Mouse (Mus musculus) CH12.LX (cell line): Measurements from ENCODE around the gene Pdk4. TPM values are rescaled to one million over a fixed set of nuclear protein-coding genes. Genes with fewer than 3 reads are reported as not detected.

ENCODE experiments used
- DNase-seq: peaks from one replicate; pipeline ENCODE4 v3.0.0-alpha.2; 2013; ENCODE audit errors: extremely low read depth
- H3K27ac ChIP-seq: 2 replicates; pipeline ENCODE4 v1.5.1; 2012; ENCODE audit warnings: low read depth, mild to moderate bottlenecking, control low read depth, moderate library complexity; ENCODE audit not compliant: insufficient read depth
- H3K27me3 ChIP-seq: replicated peaks from 2 replicates; pipeline ENCODE3; 2012; ENCODE audit warnings: inconsistent platforms
- H3K36me3 ChIP-seq, 2 experiments: replicated peaks in 1 of 2; 2 replicates each; pipeline versions ENCODE3 to v1.6.1; 2012; ENCODE audit warnings: inconsistent platforms in 1 of 2, low read length in 1 of 2, mild to moderate bottlenecking in 1 of 2, mixed read lengths in 1 of 2, moderate library complexity in 1 of 2; ENCODE audit not compliant: control insufficient read depth in 1 of 2, insufficient read depth in 1 of 2
- H3K4me1 ChIP-seq, 2 experiments: 2 replicates each; pipeline ENCODE4 v1.6.1; 2012; ENCODE audit warnings: inconsistent platforms in 1 of 2, moderate library complexity in 1 of 2; ENCODE audit not compliant: insufficient read depth in 2 of 2, control insufficient read depth in 1 of 2
- H3K4me2 ChIP-seq: 2 replicates; pipeline ENCODE4 v1.6.1; 2012; ENCODE audit warnings: low read depth, mild to moderate bottlenecking, control low read depth; ENCODE audit not compliant: poor library complexity, insufficient read depth, severe bottlenecking
- H3K4me3 ChIP-seq, 3 experiments: fragments of 150-350 bp in 1 of 3; sonication (generic) in 1 of 3; replicated peaks in 1 of 3; 2 replicates each; pipeline versions ENCODE3 to v1.5.1; 2011 to 2012; ENCODE audit warnings: low read depth in 2 of 3, low read length in 2 of 3, mild to moderate bottlenecking in 2 of 3, moderate library complexity in 2 of 3, control low read depth in 1 of 3, improper control_type of control experiment in 1 of 3, inconsistent platforms in 1 of 3, mixed read lengths in 1 of 3; ENCODE audit not compliant: poor library complexity in 1 of 3
- H3K79me2 ChIP-seq: replicated peaks from 2 replicates; pipeline ENCODE4 v1.6.1; 2012; ENCODE audit warnings: mild to moderate bottlenecking, moderate library complexity; ENCODE audit not compliant: control insufficient read depth, poor library complexity, insufficient read depth, severe bottlenecking; ENCODE audit errors: extremely low read depth
- H3K9ac ChIP-seq: 2 replicates; pipeline ENCODE4 v1.6.1; 2012; ENCODE audit warnings: low read depth, mild to moderate bottlenecking, control low read depth, moderate library complexity; ENCODE audit not compliant: insufficient read depth
- H3K9me3 ChIP-seq: replicated peaks from 2 replicates; pipeline ENCODE3; 2012; ENCODE audit warnings: low read length, inconsistent platforms, mixed read lengths
- BHLHE40 ChIP-seq: IDR thresholded peaks from 2 replicates; pipeline ENCODE4 v1.6.1; 2011; ENCODE audit warnings: mild to moderate bottlenecking, low read depth, low read length, improper control_type of control experiment
- CHD1 ChIP-seq: IDR thresholded peaks from 2 replicates; pipeline ENCODE4 v1.6.1; 2012; ENCODE audit warnings: low read depth, low read length, improper control_type of control experiment, inconsistent platforms
- ETS1 ChIP-seq: conservative IDR thresholded peaks from 2 replicates; pipeline ENCODE4 v1.6.1; 2012; ENCODE audit warnings: low read depth, mild to moderate bottlenecking, inconsistent platforms, low read length, improper control_type of control experiment, moderate library complexity
- GABPA ChIP-seq: IDR thresholded peaks from 2 replicates; pipeline ENCODE4 v1.6.1; 2012; ENCODE audit warnings: low read depth, low read length, improper control_type of control experiment, inconsistent platforms; ENCODE audit not compliant: insufficient replicate concordance
- IRF4 ChIP-seq: IDR thresholded peaks from 2 replicates; pipeline ENCODE4 v1.6.1; 2014; ENCODE audit warnings: low read depth, mild to moderate bottlenecking, inconsistent platforms, low read length, improper control_type of control experiment
- MAX ChIP-seq: IDR thresholded peaks from 2 replicates; pipeline ENCODE4 v1.6.1; 2011; ENCODE audit warnings: low read length, improper control_type of control experiment
- MXI1 ChIP-seq: IDR thresholded peaks from 2 replicates; pipeline ENCODE4 v1.6.1; 2011; ENCODE audit warnings: mild to moderate bottlenecking, low read depth, low read length, improper control_type of control experiment
- NELFE ChIP-seq: IDR thresholded peaks from 2 replicates; pipeline ENCODE4 v1.6.1; 2011; ENCODE audit warnings: low read depth, low read length, improper control_type of control experiment
- POLR2AphosphoS2 ChIP-seq: IDR thresholded peaks from 2 replicates; pipeline ENCODE4 v1.6.1; 2011; ENCODE audit warnings: low read depth, low read length, improper control_type of control experiment
- RAD21 ChIP-seq: IDR thresholded peaks from 2 replicates; pipeline ENCODE4 v1.6.1; 2011; ENCODE audit warnings: low read depth, mild to moderate bottlenecking, low read length, improper control_type of control experiment, moderate library complexity
- RCOR1 ChIP-seq: conservative IDR thresholded peaks from 2 replicates; pipeline ENCODE4 v1.6.1; 2012; ENCODE audit warnings: low read depth, mild to moderate bottlenecking, inconsistent platforms, low read length, improper control_type of control experiment
- TBP ChIP-seq: conservative IDR thresholded peaks from 2 replicates; pipeline ENCODE4 v1.6.1; 2011; ENCODE audit warnings: low read depth, low read length, improper control_type of control experiment
- UBTF ChIP-seq: IDR thresholded peaks from 2 replicates; pipeline ENCODE4 v1.6.1; 2012; ENCODE audit warnings: low read depth, mild to moderate bottlenecking, inconsistent platforms, low read length, improper control_type of control experiment, moderate library complexity
- ZC3H11A ChIP-seq: IDR thresholded peaks from 2 replicates; pipeline ENCODE4 v1.6.1; 2012; ENCODE audit warnings: low read depth, mild to moderate bottlenecking, inconsistent platforms, low read length, improper control_type of control experiment
- ZKSCAN1 ChIP-seq: IDR thresholded peaks from 2 replicates; pipeline ENCODE4 v1.6.1; 2012; ENCODE audit warnings: low read depth, inconsistent platforms, low read length, improper control_type of control experiment, borderline replicate concordance
- ZMIZ1 ChIP-seq: IDR thresholded peaks from 2 replicates; pipeline ENCODE4 v1.6.1; 2012; ENCODE audit warnings: low read depth, mild to moderate bottlenecking, inconsistent platforms, low read length, improper control_type of control experiment
- dilution Hi-C: fragments of 300-500 bp; cut with MboI; formaldehyde crosslinking; loops from 2 replicates; pipeline ENCODE4 v1.14.3; 2020; ENCODE audit warnings: low sequenced_read_pairs; ENCODE audit not compliant: extremely low pct_unique_long_range_greater_than_20kb, extremely low pct_ligation_motif_present
- in situ Hi-C: fragments of 300-500 bp; cut with MboI; formaldehyde crosslinking; loops from 3 replicates; pipeline ENCODE4 v1.14.3; 2019; ENCODE audit warnings: low sequenced_read_pairs, low pct_ligation_motif_present, low pct_unique_long_range_greater_than_20kb, mixed read lengths
- polyA plus RNA-seq: library from polyadenylated mRNA; unstranded; fragments of >175 nt; gene quantifications from 2 replicates; pipeline ENCODE4 v1.2.1, GENCODE M21; 2012; ENCODE audit warnings: low read depth; ENCODE audit not compliant: insufficient read length
- total RNA-seq, 2 experiments: library from RNA; depleted of rRNA; stranded (reverse); fragments of 300-350 nt in 1 of 2; fragments of >200 nt in 1 of 2; gene quantifications; 2 replicates each; pipeline ENCODE4 v1.2.3; 2012 to 2014

The Pdk4 gene
- total RNA-seq (2012; rRNA removed), result not detected in 2 replicates
- not detected in 2 replicates for total RNA-seq (2014; rRNA removed)
- not detected in 2 replicates for polyA plus RNA-seq

DNA sequence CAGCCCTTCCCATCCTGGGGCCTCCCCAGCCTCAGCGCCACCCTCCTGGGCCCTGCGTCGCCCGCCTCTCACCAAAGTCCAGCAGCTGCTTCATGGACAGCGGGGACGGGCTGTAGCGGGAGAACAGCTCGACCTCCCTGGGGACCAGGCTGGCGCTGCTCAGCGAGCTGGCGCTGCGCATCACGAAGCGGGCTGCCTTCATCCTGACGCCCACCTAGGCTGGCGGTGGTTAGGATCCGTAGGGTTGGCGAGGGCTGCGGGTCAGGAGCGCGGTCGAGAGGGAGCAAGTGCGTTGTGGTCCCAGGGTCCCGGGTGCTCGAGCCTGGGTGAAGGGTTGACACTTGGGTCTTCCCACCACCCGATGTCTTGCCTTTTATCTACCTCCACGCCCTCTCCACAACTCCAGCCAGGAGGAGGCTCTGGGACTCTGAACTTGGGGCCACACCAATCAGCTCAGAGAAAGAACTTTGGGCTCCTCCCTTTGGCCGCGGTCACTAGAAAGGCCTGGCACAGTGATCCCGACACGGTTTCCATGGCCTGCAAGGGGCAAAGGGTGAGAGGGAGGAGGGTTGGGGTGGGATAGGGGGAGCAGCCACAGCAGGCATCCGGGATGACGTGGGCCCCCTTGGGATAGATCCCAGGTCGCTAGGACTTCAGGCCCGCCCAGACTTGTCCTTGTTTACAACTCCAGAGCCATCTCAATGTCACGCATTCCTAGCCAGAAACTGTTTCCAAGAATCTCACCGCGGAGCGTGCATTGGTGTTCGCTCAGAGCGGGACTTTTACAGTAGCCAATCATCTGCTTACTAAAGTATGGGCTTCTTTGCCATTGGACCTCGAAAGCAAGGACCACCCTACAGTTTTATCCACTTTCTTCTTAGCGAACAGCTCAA lies at the start of gene Pdk4:
Gene Pdk4 (minus strand): TSS at position 349 of the 893 bp plus-strand sequence.
- dilution Hi-C loops, result no loop called here
- Histone ChIP-seq H3K4me3 (no peak within 1 kb of the TSS), H3K9ac (no peak within 1 kb of the TSS), H3K27me3 (no peaks in the 10 kb centered on the region), H3K4me2 (no peak within 1 kb of the TSS), H3K36me3 (no peaks in the 10 kb centered on the region), H3K27ac (no peak within 1 kb of the TSS), H3K79me2 (no peaks in the 10 kb centered on the region), H3K9me3 (no peaks in the 10 kb centered on the region)
- in situ Hi-C loops, result no loop called here
- no peak for DNase-seq
- TF ChIP-seq POLR2AphosphoS2 (no peak), MAX (no peak), RCOR1 (no peak), ZC3H11A (no peak)
- TF ChIP-seq, all 38 proteins: peak for 0
- no peaks in the 10 kb centered on the region for H3K4me1 ChIP-seq

DNA sequence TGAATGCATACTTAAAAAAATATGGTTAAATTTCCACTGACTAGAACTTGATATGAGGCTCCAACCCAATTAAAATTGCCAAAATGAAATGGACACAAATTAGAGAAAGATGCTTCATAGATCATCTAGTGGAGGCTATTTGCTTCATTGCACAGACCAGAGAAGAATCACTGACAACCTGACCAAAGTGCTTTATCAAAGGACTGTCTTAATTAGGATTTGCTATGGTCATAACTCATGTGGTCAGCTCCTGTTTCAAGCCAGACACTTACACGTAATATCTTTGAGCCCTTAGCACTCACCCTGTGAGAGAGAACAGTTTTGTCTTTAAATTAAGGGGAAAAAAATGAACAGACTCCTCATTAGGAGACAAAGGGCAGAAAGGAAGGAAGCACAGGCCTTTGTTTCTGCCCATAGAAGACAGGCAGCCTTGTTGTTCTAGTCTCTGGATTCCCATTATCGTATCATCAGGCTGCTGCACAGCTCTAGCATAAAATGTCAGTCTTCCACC lies 41.8 kb upstream of the Pdk4 start:
- Histone ChIP-seq H3K4me3 (no peak overlapping the region), H3K36me3 (no peaks in the 10 kb centered on the region)
- dilution Hi-C loops, result no loop called here
- in situ Hi-C loops, result no loop called here
- TF ChIP-seq MXI1, result no peak
- TF ChIP-seq ETS1, result no peak
- no peak for TF ChIP-seq NELFE
- no peak for TF ChIP-seq IRF4
- TF ChIP-seq ZMIZ1, result no peak
- TF ChIP-seq BHLHE40, result no peak
- no peak for TF ChIP-seq POLR2AphosphoS2
- TF ChIP-seq GABPA, result no peak
- no peak for TF ChIP-seq RCOR1
- no peak for TF ChIP-seq CHD1
- TF ChIP-seq RAD21, result no peak
- no peak for TF ChIP-seq TBP
- TF ChIP-seq UBTF, result no peak
- TF ChIP-seq ZKSCAN1, result no peak
- TF ChIP-seq, all 38 proteins: peak for 0
- Histone ChIP-seq H3K27ac (no peak overlapping the region), H3K9me3 (no peaks in the 10 kb centered on the region), H3K79me2 (no peaks in the 10 kb centered on the region), H3K4me2 (no peak overlapping the region), H3K9ac (no peak overlapping the region), H3K27me3 (no peaks in the 10 kb centered on the region), H3K4me1 (no peaks in the 10 kb centered on the region)
- DNase-seq, result no peak
